Mouse (Mus musculus): Measurements from ENCODE around the gene Hspa8. TPM values are rescaled to one million over a fixed set of nuclear protein-coding genes. Genes with fewer than 3 reads are reported as not detected.

The Hspa8 gene
- polyA plus RNA-seq, 1 experiment: 811 TPM

DNA sequence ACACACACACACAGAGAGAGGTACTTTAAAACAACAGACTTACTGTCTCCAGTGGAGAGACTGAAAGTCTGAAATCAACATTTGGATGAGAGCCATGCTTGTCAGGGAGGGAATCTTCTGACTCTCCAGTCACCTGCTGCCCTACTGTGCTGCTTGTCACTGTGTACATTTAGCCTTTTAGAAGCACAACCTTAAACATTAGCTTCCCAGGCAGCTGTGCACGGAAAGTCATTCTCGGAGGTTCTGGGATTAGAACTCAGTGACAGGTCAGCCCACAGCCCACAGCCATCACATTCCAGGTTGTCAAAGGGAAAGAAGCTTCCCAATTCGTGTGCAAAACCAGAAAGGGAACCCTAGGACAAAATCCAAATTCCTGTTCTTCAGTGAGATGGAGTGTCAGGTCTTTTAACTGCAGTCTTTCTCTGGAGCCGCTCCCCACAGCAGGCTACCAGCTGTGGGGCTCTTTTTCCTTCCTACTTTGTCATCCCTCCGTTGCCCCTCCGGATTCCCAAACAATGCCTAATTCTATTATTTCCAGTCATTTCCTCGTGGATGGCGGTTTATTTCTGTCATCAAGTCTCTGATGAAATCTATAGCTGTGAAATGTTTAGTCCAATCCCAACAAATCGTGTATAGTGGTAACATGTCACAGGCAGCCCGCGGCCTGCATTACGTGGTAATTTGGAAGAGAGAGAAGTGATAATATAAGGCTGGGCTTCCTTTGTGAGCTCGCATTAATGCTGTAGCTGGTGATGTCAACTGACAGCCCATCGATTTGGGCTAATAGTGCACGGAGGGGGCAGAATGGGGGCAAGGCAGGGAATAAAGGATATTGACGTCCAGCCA, 7.5 kb downstream of the Hspa8 start:
- peaks cover 52% of the 10 kb centered on the region for H3K4me1 ChIP-seq
- H3K9me3 ChIP-seq: no peaks in the 10 kb centered on the region
- no peak overlapping the region for H3K4me3 ChIP-seq (replicated peaks)
- TF ChIP-seq GATA1 (IDR thresholded peaks at IDR 0.05; ENCODE audit: borderline replicate concordance, low read length) (no peak), FLI1 (IDR thresholded peaks at IDR 0.05; ENCODE audit: low read length) (no peak)
- H3K36me3 ChIP-seq (replicated peaks; ENCODE audit: low read length): peaks cover 37% of the 10 kb centered on the region
- no peaks in the 10 kb centered on the region for H3K27me3 ChIP-seq (replicated peaks)

DNA sequence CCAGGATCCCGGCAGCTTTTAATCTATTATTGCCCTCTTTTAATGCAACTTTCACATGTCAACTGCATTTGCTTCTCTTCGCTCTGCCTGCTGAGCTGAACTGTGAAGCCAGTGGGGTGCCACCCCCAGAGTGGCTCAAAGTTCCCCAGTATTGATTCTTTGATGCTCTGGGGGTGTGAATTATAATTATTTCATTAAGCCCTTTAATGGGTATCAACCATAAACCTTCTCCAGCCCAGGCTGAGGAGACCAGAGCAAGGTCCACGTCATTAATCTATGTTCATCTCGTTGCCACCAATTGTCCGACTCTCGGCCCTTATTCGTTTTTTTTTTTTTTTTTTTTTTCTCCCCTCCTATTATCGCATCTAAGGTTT, 8.1 kb downstream of the Hspa8 start:
- peaks cover 31% of the 10 kb centered on the region for H3K36me3 ChIP-seq (replicated peaks; ENCODE audit: low read length)
- H3K4me3 ChIP-seq (replicated peaks): no peak overlapping the region
- no peaks in the 10 kb centered on the region for H3K9me3 ChIP-seq
- no peaks in the 10 kb centered on the region for H3K27me3 ChIP-seq (replicated peaks)
- TF ChIP-seq FLI1 (IDR thresholded peaks at IDR 0.05; ENCODE audit: low read length) (no peak), GATA1 (IDR thresholded peaks at IDR 0.05; ENCODE audit: borderline replicate concordance, low read length) (no peak)
- peaks cover 49% of the 10 kb centered on the region for H3K4me1 ChIP-seq

DNA sequence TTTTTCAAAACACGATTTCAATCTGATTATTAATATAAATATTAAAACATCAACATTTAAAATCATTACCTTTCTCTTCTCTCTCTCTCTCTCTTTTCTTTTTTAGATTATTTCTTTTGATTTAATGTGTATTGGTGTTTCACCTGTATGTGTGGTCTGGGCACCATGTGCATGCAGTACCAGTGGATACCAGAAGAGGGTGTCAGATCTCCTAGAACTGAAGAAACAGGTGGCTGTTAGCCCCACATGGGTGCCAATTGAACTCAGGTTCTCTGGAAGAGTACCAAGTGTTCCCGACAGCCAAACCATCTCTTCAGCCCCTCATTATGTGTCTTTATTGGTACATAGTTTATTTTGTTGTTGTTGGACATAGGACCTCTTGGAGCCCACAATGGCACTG, 11.1 kb downstream of the Hspa8 start:
- peaks cover 4% of the 10 kb centered on the region; the same call in 1 of the 2 replicates for H3K9me3 ChIP-seq
- no peak overlapping the region for H3K4me3 ChIP-seq (replicated peaks)
- H3K36me3 ChIP-seq (replicated peaks; ENCODE audit: low read length): peaks cover 8% of the 10 kb centered on the region

GRCm38 (mm10) chr9:40814060-40814459, 13.3 kb downstream of the Hspa8 start:
- H3K27me3 ChIP-seq (replicated peaks): peaks cover 8% of the 10 kb centered on the region
- TF ChIP-seq FLI1 (IDR thresholded peaks at IDR 0.05; ENCODE audit: low read length) (no peak), GATA1 (IDR thresholded peaks at IDR 0.05; ENCODE audit: borderline replicate concordance, low read length) (no peak)
- H3K4me1 ChIP-seq: peaks cover 20% of the 10 kb centered on the region

More for the DNA sequence above, 11.1 kb downstream of the Hspa8 start:
- no peak for TF ChIP-seq GATA1 (IDR thresholded peaks at IDR 0.05; ENCODE audit: borderline replicate concordance, low read length)
- TF ChIP-seq FLI1 (IDR thresholded peaks at IDR 0.05; ENCODE audit: low read length): no peak
- H3K27me3 ChIP-seq (replicated peaks): peaks cover 3% of the 10 kb centered on the region
- H3K4me1 ChIP-seq: peaks cover 40% of the 10 kb centered on the region

DNA sequence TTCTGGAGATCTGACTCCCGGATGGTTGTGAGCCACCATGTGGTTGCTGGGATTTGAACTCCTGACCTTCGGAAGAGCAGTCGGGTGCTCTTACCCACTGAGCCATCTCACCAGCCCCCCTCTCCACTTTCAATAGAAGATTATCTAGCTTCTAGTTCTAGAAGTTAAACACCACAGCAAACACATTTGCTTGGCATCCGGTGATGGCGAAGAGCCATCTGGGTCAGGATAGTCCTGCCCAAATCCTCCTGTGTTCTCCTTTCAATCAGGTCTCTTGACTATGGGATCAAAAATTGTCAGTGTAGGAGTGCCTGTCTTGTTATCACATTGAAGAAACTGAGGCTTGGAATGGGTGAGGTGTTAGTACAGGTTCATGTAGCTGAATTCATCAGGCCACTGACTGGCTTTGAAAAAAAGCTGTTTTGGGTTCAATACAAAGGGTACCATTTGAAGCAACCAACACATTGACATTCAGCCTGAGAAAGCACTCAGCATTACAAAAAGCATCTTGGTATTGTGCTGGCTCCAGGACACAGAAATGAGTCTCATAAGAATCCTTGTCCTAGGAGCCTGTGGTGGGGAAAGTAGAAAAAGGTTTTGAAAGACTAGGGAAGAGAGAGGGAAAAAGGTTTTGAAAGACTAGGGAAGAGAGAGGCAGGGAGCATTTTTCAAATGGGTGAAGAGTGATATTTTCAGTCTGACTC, 16.7 kb downstream of the Hspa8 start:
- no peaks in the 10 kb centered on the region for H3K36me3 ChIP-seq (replicated peaks; ENCODE audit: low read length)
- peaks cover 4% of the 10 kb centered on the region; the same call in 1 of the 2 replicates for H3K9me3 ChIP-seq
- peaks cover 29% of the 10 kb centered on the region for H3K27me3 ChIP-seq (replicated peaks)
- peaks cover 11% of the 10 kb centered on the region for H3K4me1 ChIP-seq
- no peak overlapping the region for H3K4me3 ChIP-seq (replicated peaks)
- no peak for TF ChIP-seq GATA1 (IDR thresholded peaks at IDR 0.05; ENCODE audit: borderline replicate concordance, low read length)
- no peak for TF ChIP-seq FLI1 (IDR thresholded peaks at IDR 0.05; ENCODE audit: low read length)

More at GRCm38 (mm10) chr9:40814060-40814459, 13.3 kb downstream of the Hspa8 start:
- Histone ChIP-seq H3K9me3 (peaks cover 4% of the 10 kb centered on the region; the same call in 1 of the 2 replicates), H3K36me3 (replicated peaks; ENCODE audit: low read length) (no peaks in the 10 kb centered on the region), H3K4me3 (replicated peaks) (no peak overlapping the region)

DNA sequence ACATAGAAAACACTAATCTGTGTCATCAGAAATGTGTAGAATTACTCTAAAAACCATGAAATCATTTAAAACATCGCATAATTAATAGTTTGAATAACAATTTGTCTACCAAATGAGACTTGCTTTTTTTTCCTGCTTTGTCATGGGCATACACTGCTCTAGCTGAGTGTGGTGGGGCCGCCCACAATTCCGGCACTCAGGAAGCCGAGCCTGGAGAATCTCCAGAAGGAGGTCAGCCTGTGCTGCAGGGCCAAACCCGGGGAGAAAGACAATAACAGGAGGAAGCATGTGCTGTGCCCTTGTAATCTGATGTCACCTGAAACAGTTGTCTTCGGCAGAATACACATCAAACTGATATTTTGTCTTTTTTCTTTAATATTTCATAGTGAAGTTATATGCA, 24.8 kb downstream of the Hspa8 start:
- peaks cover 9% of the 10 kb centered on the region for H3K4me1 ChIP-seq
- TF ChIP-seq GATA1 (IDR thresholded peaks at IDR 0.05; ENCODE audit: borderline replicate concordance, low read length): no peak
- TF ChIP-seq FLI1 (IDR thresholded peaks at IDR 0.05; ENCODE audit: low read length): no peak
- no peaks in the 10 kb centered on the region for H3K9me3 ChIP-seq
- peaks cover 38% of the 10 kb centered on the region for H3K27me3 ChIP-seq (replicated peaks)
- H3K4me3 ChIP-seq (replicated peaks): no peak overlapping the region
- no peaks in the 10 kb centered on the region for H3K36me3 ChIP-seq (replicated peaks; ENCODE audit: low read length)

- no peaks in the 10 kb centered on the region for H3K9me3 ChIP-seq
- no peak overlapping the region for H3K4me3 ChIP-seq (replicated peaks)
- TF ChIP-seq GATA1 (IDR thresholded peaks at IDR 0.05; ENCODE audit: borderline replicate concordance, low read length) (no peak), FLI1 (IDR thresholded peaks at IDR 0.05; ENCODE audit: low read length) (no peak)
- 0 out of 2 replicates have a peak, but pooled peaks cover 3% of the 10 kb centered on the region for H3K4me1 ChIP-seq
- no peaks in the 10 kb centered on the region for H3K36me3 ChIP-seq (replicated peaks; ENCODE audit: low read length)
- peaks cover 28% of the 10 kb centered on the region for H3K27me3 ChIP-seq (replicated peaks)
Observed at GRCm38 (mm10) chr9:40827366-40827765, 26.6 kb downstream of the Hspa8 start.

GRCm38 (mm10) chr9:40834569-40834968, 33.8 kb downstream of the Hspa8 start:
- TF ChIP-seq GATA1 (IDR thresholded peaks at IDR 0.05; ENCODE audit: borderline replicate concordance, low read length): no peak
- no peak for TF ChIP-seq FLI1 (IDR thresholded peaks at IDR 0.05; ENCODE audit: low read length)
- peaks cover 10% of the 10 kb centered on the region for H3K4me1 ChIP-seq
- peaks cover 7% of the 10 kb centered on the region for H3K27me3 ChIP-seq (replicated peaks)
- H3K36me3 ChIP-seq (replicated peaks; ENCODE audit: low read length): no peaks in the 10 kb centered on the region
- 0 out of 2 replicates have a peak, but pooled peaks cover 2% of the 10 kb centered on the region for H3K9me3 ChIP-seq
- H3K4me3 ChIP-seq (replicated peaks): no peak overlapping the region

DNA sequence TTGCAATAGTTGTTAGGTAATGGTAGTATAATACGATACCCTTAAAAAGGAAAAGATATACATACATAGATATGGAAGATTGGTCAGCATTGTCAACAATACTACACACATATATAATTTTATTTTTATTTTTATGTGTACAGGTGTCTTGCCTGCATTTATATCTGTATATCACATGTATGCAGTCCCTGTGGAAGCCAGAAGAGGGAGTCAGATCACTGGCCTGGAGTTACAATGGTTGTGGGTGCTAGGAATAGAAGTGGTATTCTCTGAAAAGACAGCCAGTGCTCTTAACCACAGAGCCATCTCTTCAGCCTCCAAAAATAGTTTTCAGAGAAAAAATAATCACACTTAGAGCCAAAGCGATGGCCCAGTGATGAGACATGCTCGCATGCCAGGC, 35.9 kb downstream of the Hspa8 start:
- Histone ChIP-seq H3K36me3 (replicated peaks; ENCODE audit: low read length) (no peaks in the 10 kb centered on the region), H3K27me3 (replicated peaks) (peaks cover 8% of the 10 kb centered on the region), H3K9me3 (0 out of 2 replicates have a peak, but pooled peaks cover 2% of the 10 kb centered on the region), H3K4me3 (replicated peaks) (no peak overlapping the region), H3K4me1 (peaks cover 13% of the 10 kb centered on the region)
- TF ChIP-seq FLI1 (IDR thresholded peaks at IDR 0.05; ENCODE audit: low read length) (no peak), GATA1 (IDR thresholded peaks at IDR 0.05; ENCODE audit: borderline replicate concordance, low read length) (no peak)

- peaks cover 9% of the 10 kb centered on the region for H3K4me1 ChIP-seq
Observed at GRCm38 (mm10) chr9:40839662-40840061, 38.9 kb downstream of the Hspa8 start.

More at GRCm38 (mm10) chr9:40839662-40840061, 38.9 kb downstream of the Hspa8 start:
- Histone ChIP-seq H3K27me3 (replicated peaks) (peaks cover 10% of the 10 kb centered on the region), H3K4me3 (replicated peaks) (no peak overlapping the region), H3K36me3 (replicated peaks; ENCODE audit: low read length) (no peaks in the 10 kb centered on the region), H3K9me3 (0 out of 2 replicates have a peak, but pooled peaks cover 2% of the 10 kb centered on the region)
- TF ChIP-seq GATA1 (IDR thresholded peaks at IDR 0.05; ENCODE audit: borderline replicate concordance, low read length) (no peak), FLI1 (IDR thresholded peaks at IDR 0.05; ENCODE audit: low read length) (no peak)
